Mouse (Mus musculus): ENCODE results near the gene Uchl4. TPM values are rescaled to one million over a fixed set of nuclear protein-coding genes. Genes with fewer than 3 reads are reported as not detected.

Uchl4 gene
- polyA plus RNA-seq, 1 experiment from 2014 or later: 1.8 TPM

Small RNA genes lying within 50 kb of the gene (microRNA-seq; reads per million reads assigned to microRNA genes)
- gene Gm24106: not detected

Other genes starting within 250 kb of the Uchl4 start
- gene Smad6, start 213.1 kb upstream of the Uchl4 start, polyA plus RNA-seq (2014; fragmentation: Nextera tagmentation; extraction: Ambion mirVana): 18.7 and 30.8 TPM in 2 replicates
- not detected in 2 replicates for gene Lctl, start 118.1 kb upstream of the Uchl4 start, polyA plus RNA-seq (2014; fragmentation: Nextera tagmentation; extraction: Ambion mirVana)
- 18.2 and 18.6 TPM in 2 replicates for gene Zwilch, start 62.1 kb upstream of the Uchl4 start, polyA plus RNA-seq (2014; fragmentation: Nextera tagmentation; extraction: Ambion mirVana)
- 778 and 789 TPM in 2 replicates for gene Rpl4, start 61.8 kb upstream of the Uchl4 start, polyA plus RNA-seq (2014; fragmentation: Nextera tagmentation; extraction: Ambion mirVana)
- 27.6 and 29.8 TPM in 2 replicates for gene Snapc5, start 55.9 kb upstream of the Uchl4 start, polyA plus RNA-seq (2014; fragmentation: Nextera tagmentation; extraction: Ambion mirVana)
- gene Map2k1, start 18.4 kb downstream of the Uchl4 start, polyA plus RNA-seq (2014; fragmentation: Nextera tagmentation; extraction: Ambion mirVana): 89.2 and 92.4 TPM in 2 replicates
- 117 and 119 TPM in 2 replicates for gene Tipin, start 46.4 kb downstream of the Uchl4 start, polyA plus RNA-seq (2014; fragmentation: Nextera tagmentation; extraction: Ambion mirVana)
- 19.3 and 20.1 TPM in 2 replicates for gene Dis3l, start 106.1 kb downstream of the Uchl4 start, polyA plus RNA-seq (2014; fragmentation: Nextera tagmentation; extraction: Ambion mirVana)
- gene Megf11, start 150.4 kb downstream of the Uchl4 start, polyA plus RNA-seq (2014; fragmentation: Nextera tagmentation; extraction: Ambion mirVana): 0.70 and 0.92 TPM in 2 replicates